Mouse (Mus musculus): ENCODE measurements at regions not wholly inside any gene's neighbourhood (a gene's known extent, or its start where the extent isn't known, plus 50 kb on each side); places are given as distances from the start of the nearest gene placed in this dataset.

DNA sequence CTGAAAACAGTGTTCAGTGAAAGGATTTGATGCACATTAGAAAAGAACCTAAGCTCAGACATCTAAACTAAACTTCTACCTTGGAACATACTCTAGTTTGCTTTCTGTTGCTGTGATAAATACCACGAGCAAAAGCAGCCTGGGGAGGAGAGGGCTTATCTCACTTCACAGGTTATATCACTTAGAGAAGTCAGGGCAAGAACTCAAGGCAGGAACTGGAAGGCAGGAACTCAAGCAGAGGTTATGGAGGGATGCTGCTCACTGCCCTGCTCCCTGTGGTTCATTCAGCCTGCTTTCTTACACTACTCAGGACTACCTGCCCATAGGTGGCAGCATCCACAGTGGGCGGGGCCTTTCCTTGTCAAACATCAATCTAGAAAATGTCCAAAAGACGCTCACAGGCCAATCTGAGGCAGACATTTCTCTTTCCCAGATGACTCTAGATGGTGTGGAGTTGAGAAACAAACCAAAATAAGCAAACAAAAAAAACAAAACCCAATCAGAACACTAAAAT lies 101.5 kb downstream of the Hes1 start:
- TF ChIP-seq CTCF (IDR thresholded peaks at IDR 0.05; ENCODE audit: low read depth, low read length) (peak; percentile 45), EP300 (IDR thresholded peaks at IDR 0.05; ENCODE audit: insufficient read depth, low read depth, low read length) (no peak)
